ENCODE assay signal across 8 mouse cellular contexts in genomic region chr12:108041571-108042238, GRCm38 (mm10). TPM values are rescaled to one million over a fixed set of nuclear protein-coding genes. Genes with fewer than 3 reads are reported as not detected.
DNase-seq lines count a peak whose midpoint lies in the region; ATAC-seq and TF ChIP-seq lines count a peak whose summit lies in the region.

No protein-coding gene starts in this region.

- H3K9me3 ChIP-seq in forebrain, embryonic 14.5 days (replicated peaks; ENCODE audit: control insufficient read depth, low read length), result no peaks in the 10 kb centered on the region
- H3K9me3 ChIP-seq in lung, embryonic 16.5 days (ENCODE audit: control insufficient read depth, low read length), result no peaks in the 10 kb centered on the region

- intact Hi-C loops in heart, postnatal 36 days (cut with DNase I), result loop anchor here (1.0 kb wide), 1 partner anchor 80 kb away; no protein-coding TSS in a partner anchor

- ATAC-seq in forebrain, embryonic 14.5 days, result peak; percentile 54; the same call in 1 of the 2 replicates
- ATAC-seq in lung, embryonic 16.5 days (ENCODE audit: low read depth), result peak; percentile 47

- no peaks in the 10 kb centered on the region for H3K36me3 ChIP-seq in forebrain, embryonic 14.5 days (ENCODE audit: control insufficient read depth, insufficient read depth, low read length)
- no peaks in the 10 kb centered on the region for H3K36me3 ChIP-seq in lung, embryonic 16.5 days (ENCODE audit: control insufficient read depth, insufficient read depth, low read length)

- TF ChIP-seq CTCF in brain, embryonic 14.5 days (IDR thresholded peaks at IDR 0.05; ENCODE audit: borderline replicate concordance, extremely low read depth, insufficient read depth, insufficient read length), result peak; percentile 72

- H3K4me2 ChIP-seq in forebrain, embryonic 14.5 days (ENCODE audit: low read length), result no peak overlapping the region
- no peak overlapping the region for H3K4me2 ChIP-seq in lung, embryonic 16.5 days (ENCODE audit: low read depth, low read length)

- 46% methylated on average over 12 of the region's 12 CpGs for WGBS in forebrain, embryonic 14.5 days
- 33% methylated on average over 12 of the region's 12 CpGs for WGBS in lung, embryonic 16.5 days

- H3K27me3 ChIP-seq in forebrain, embryonic 14.5 days (replicated peaks; ENCODE audit: control insufficient read depth, insufficient read depth, low read length), result no peaks in the 10 kb centered on the region; the same call in 1 of the 2 replicates
- no peaks in the 10 kb centered on the region for H3K27me3 ChIP-seq in lung, embryonic 16.5 days (ENCODE audit: control insufficient read depth, insufficient read depth, low read depth, low read length)

- H3K9ac ChIP-seq in forebrain, embryonic 14.5 days (ENCODE audit: low read length), result no peak overlapping the region
- no peak overlapping the region for H3K9ac ChIP-seq in lung, embryonic 16.5 days (ENCODE audit: low read length)

- no peak overlapping the region for H3K27ac ChIP-seq in forebrain, embryonic 14.5 days (ENCODE audit: low read depth, low read length)
- H3K27ac ChIP-seq in lung, embryonic 16.5 days (ENCODE audit: low read length), result no peak overlapping the region

- no peak for TF ChIP-seq POLR2A in brain, embryonic 14.5 days (IDR thresholded peaks at IDR 0.05; ENCODE audit: borderline replicate concordance, extremely low read depth, insufficient read depth, insufficient read length, poor library complexity, severe bottlenecking)

- DNase-seq in ES-CJ7 (ENCODE audit: low read depth, low spot score), result peak; percentile 68
- peak; percentile 84 for DNase-seq in brain, embryonic 14.5 days (ENCODE audit: low read depth)
- DNase-seq in forebrain, embryonic 14.5 days (ENCODE audit: low spot score), result peak; percentile 89
- peak; percentile 61 to 70 for DNase-seq in heart, postnatal 36 days
- DNase-seq in layer of hippocampus, adult 8-10 months (ENCODE audit: low spot score in 2 of 2), result peak; percentile 68 to 76
- DNase-seq in right cerebral cortex, adult 18-20 months, result peak; percentile 53
- DNase-seq in thymus, postnatal 4 days, result peak; percentile 87

- no peak overlapping the region for H3K4me3 ChIP-seq in forebrain, embryonic 14.5 days (ENCODE audit: low read depth, low read length)
- no peak overlapping the region for H3K4me3 ChIP-seq in lung, embryonic 16.5 days (ENCODE audit: low read length)

- no peaks in the 10 kb centered on the region for H3K4me1 ChIP-seq in forebrain, embryonic 14.5 days (ENCODE audit: control insufficient read depth, insufficient read depth, low read length)
- no peaks in the 10 kb centered on the region for H3K4me1 ChIP-seq in lung, embryonic 16.5 days (replicated peaks; ENCODE audit: control insufficient read depth, insufficient read depth, low read length)

RNA-seq across cellular contexts. Expression of gene Bcl11b, which starts 38.3 kb away (rescaled TPM):
- 67.1 and 73.3 TPM in 2 replicates for polyA plus RNA-seq in brain, embryonic 14.5 days (2012; rRNA removed)
- polyA plus RNA-seq in forebrain, embryonic 14.5 days (2014; fragmentation: Nextera tagmentation; extraction: Ambion mirVana), result 76.7 and 86.5 TPM in 2 replicates
- total RNA-seq in heart, postnatal 36 days (2021), result under 1 TPM; 0.76 to 0.86 TPM
- total RNA-seq in layer of hippocampus, adult 8-10 months (2022), result 100 to 1,000 TPM; 110 to 122 (median 115) TPM
- 2.1 and 2.8 TPM in 2 replicates for polyA plus RNA-seq in lung, embryonic 16.5 days (2015; fragmentation: Nextera tagmentation; extraction: Ambion mirVana)

Comparison
In these comparisons a context has a peak if more than half of its experiments do, and no peak if none do; other contexts are left out.
1. RNA of gene Bcl11b, which starts 38.3 kb away (polyA plus RNA-seq): 76.7 to 86.5 TPM in forebrain, embryonic 14.5 days and 67.1 to 73.3 TPM in brain, embryonic 14.5 days; 2.1 to 2.8 TPM in lung, embryonic 16.5 days; every median in the first group is over 10 times any median in the second.
2. Peak in every context shown above with its lines, with median percentiles within 50 percentile points of each other: DNase-seq.